Mouse (Mus musculus) spleen, postnatal 4 days (tissue): ENCODE measurements around the gene Col3a1.

ENCODE experiments used
- DNase-seq, 2 experiments: peaks; one replicate each; pipeline ENCODE4 v3.0.0; 2022; ENCODE audit warnings: low spot score in 2 of 2

Col3a1 gene

GRCm38 (mm10) chr1:45381866-45382265 lies 70.5 kb downstream of the Col3a1 start:
- no peak for DNase-seq
